Mouse (Mus musculus) midbrain, embryonic 16.5 days (tissue): Measurements from ENCODE around the gene Tbx2. TPM values are rescaled to one million over a fixed set of nuclear protein-coding genes. Genes with fewer than 3 reads are reported as not detected.
A peak's percentile ranks its signal among the peaks of the same experiment; 100 is the strongest.

Source experiments
- ATAC-seq: fragments of 200-750 bp; cut with Nextera tagmentation; 2 replicates; pipeline ENCODE4 v1.8.0; 2017; ENCODE audit warnings: moderate TSS enrichment
- H3K27ac ChIP-seq: fragments of 300-500 bp; sonication (generic); 2 replicates; pipeline ENCODE4 v1.5.1; 2014; ENCODE audit warnings: mild to moderate bottlenecking, low read length, mixed read lengths
- H3K27me3 ChIP-seq: fragments of 300-500 bp; sonication (generic); 2 replicates; pipeline ENCODE4 v1.6.1; 2014; ENCODE audit warnings: low read depth, low read length, mixed read lengths; ENCODE audit not compliant: control insufficient read depth, insufficient read depth
- H3K36me3 ChIP-seq: fragments of 300-500 bp; sonication (generic); 2 replicates; pipeline ENCODE4 v1.6.1; 2014; ENCODE audit warnings: mild to moderate bottlenecking, low read length, moderate library complexity, mixed read lengths; ENCODE audit not compliant: control insufficient read depth, insufficient read depth
- H3K4me1 ChIP-seq: fragments of 300-500 bp; sonication (generic); 2 replicates; pipeline ENCODE4 v1.6.1; 2014; ENCODE audit warnings: mild to moderate bottlenecking, low read length, mixed read lengths; ENCODE audit not compliant: control insufficient read depth, insufficient read depth
- H3K4me2 ChIP-seq: fragments of 300-500 bp; sonication (generic); 2 replicates; pipeline ENCODE4 v1.6.1; 2014; ENCODE audit warnings: mild to moderate bottlenecking, low read length, mixed read lengths
- H3K4me3 ChIP-seq: fragments of 300-500 bp; sonication (generic); 2 replicates; pipeline ENCODE4 v1.5.1; 2014; ENCODE audit warnings: low read depth, mild to moderate bottlenecking, low read length, moderate library complexity, mixed read lengths
- H3K9ac ChIP-seq: fragments of 300-500 bp; sonication (generic); 2 replicates; pipeline ENCODE4 v1.6.1; 2014; ENCODE audit warnings: low read depth, low read length, mixed read lengths
- H3K9me3 ChIP-seq: fragments of 300-500 bp; sonication (generic); replicated peaks from 2 replicates; pipeline ENCODE4 v1.6.1; 2014; ENCODE audit warnings: mild to moderate bottlenecking, low read length, mixed read lengths; ENCODE audit not compliant: control insufficient read depth, poor library complexity, severe bottlenecking
- WGBS: fragments of 180-500 bp; shearing (Covaris S2); extraction: QIAGEN DNeasy Blood & Tissue Kit; methylation state at CpG from one replicate; pipeline ENCODE4 v1.1.7; 2014; 5-methylcytosine and 5-hydroxymethylcytosine counted together
- polyA plus RNA-seq: library from polyadenylated mRNA; unstranded; fragments of >200 nt; fragmentation: Nextera tagmentation; extraction: Ambion mirVana; gene quantifications from 2 replicates; pipeline ENCODE4 v1.2.1, GENCODE M21; 2015

Tbx2 gene
- polyA plus RNA-seq, 1 experiment from 2014 or later: 0.57 TPM

DNA sequence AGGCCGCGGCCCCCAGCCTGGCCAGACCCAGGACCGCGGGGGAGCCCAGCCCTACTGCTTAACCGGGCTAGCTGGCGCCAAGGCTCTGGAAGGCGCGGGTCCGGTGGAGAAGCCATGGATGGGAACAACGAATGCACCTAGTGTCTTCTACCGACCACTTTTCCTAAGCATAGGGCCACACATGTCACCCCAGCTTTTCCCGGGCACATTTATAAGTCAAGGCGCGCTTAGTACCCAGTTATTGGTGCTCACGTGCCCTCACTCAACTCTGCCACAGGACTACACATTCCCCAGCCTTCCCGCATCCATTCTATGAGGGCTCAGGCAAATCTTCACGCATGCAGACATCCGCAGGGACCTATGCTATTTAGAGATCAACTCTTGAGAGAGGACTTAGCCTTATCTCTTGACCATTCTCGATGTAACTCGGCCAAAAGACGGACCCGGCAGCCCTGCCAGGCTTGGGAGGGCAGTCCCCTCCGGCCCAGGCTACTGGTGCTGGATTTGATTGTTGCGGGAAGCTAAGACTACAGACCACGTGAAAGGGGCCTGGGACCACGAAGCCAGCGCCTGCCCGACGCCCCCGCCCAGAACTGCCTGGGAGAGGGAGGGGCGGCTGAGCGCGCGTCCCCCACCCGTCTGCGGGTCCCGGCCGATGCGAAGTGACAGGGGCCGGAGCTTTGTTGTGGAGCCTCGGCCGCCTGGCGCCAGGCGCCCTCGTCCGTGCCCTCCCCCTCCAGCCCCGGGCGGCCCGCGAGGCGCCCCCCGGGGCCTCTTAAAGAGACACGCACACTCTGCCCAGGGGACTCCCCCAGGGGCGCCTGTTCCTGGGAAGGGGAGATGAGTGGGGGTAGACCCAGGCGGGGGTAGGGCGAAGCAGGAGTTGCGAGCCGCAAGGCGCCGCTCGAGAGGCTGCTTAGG, 2.6 kb upstream of the Tbx2 start:
- WGBS: 1% methylated on average over 58 of the region's 61 CpGs
- ATAC-seq: no peak
- Histone ChIP-seq H3K27ac (no peak overlapping the region), H3K4me2 (peak overlapping the region; percentile 29), H3K27me3 (peaks cover 69% of the 10 kb centered on the region), H3K36me3 (no peaks in the 10 kb centered on the region), H3K4me3 (peak overlapping the region; percentile 12; the same call in 1 of the 2 replicates), H3K9ac (no peak overlapping the region), H3K4me1 (peaks cover 12% of the 10 kb centered on the region), H3K9me3 (no peaks in the 10 kb centered on the region)

DNA sequence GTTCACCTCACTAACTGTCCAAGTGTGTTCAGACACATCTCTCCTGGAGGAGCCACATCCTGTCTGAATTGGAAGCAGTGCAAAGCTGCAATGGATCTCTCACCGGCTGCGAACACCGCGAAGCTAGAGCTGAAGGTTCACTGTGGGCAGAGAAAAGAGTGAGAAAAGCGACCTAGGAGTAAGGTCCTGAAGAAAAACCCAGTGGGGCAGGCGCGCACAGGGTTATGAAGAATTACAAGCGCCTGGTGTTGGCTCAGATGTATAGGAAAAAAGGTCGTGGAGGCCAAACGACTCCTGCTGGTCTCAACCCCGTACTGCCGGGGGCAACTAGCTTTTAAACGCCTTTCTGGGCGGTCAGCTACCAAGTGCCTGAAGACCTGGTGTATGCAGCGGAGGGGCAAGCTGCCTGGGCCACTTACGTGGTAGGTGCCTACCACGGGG, 1.4 kb upstream of the Tbx2 start:
- Histone ChIP-seq H3K27ac (no peak overlapping the region), H3K4me3 (no peak overlapping the region), H3K36me3 (no peaks in the 10 kb centered on the region), H3K9me3 (no peaks in the 10 kb centered on the region), H3K9ac (no peak overlapping the region), H3K27me3 (peaks cover 69% of the 10 kb centered on the region), H3K4me2 (no peak overlapping the region), H3K4me1 (peaks cover 12% of the 10 kb centered on the region)
- under 1% methylated on average over 17 of the region's 17 CpGs for WGBS
- ATAC-seq: no peak

GRCm38 (mm10) chr11:85831656-85832230, 608 bp upstream of the Tbx2 start:
- WGBS: under 1% methylated on average over 33 of the region's 33 CpGs

DNA sequence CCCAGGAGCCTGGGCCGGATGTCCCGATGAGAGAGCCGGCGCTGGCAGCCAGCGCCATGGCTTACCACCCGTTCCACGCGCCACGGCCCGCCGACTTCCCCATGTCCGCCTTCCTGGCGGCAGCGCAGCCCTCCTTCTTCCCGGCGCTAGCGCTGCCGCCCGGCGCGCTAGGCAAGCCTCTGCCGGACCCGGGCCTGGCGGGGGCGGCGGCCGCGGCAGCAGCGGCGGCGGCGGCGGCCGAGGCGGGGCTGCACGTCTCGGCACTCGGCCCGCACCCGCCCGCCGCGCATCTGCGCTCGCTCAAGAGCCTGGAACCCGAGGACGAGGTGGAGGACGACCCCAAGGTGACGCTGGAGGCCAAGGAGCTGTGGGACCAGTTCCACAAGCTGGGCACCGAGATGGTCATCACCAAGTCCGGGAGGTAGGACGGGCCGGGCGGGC, 750 bp downstream of the Tbx2 start:
- WGBS: under 1% methylated on average over 42 of the region's 54 CpGs
- Histone ChIP-seq H3K36me3 (no peaks in the 10 kb centered on the region), H3K4me2 (peak overlapping the region; percentile 51), H3K27ac (no peak overlapping the region), H3K9ac (0 out of 2 replicates have a peak overlapping the region, but pooled peaks have one; percentile 10), H3K4me1 (peaks cover 12% of the 10 kb centered on the region), H3K9me3 (no peaks in the 10 kb centered on the region), H3K4me3 (peak overlapping the region; percentile 29), H3K27me3 (peaks cover 54% of the 10 kb centered on the region)
- no peak for ATAC-seq

More at GRCm38 (mm10) chr11:85831656-85832230, 608 bp upstream of the Tbx2 start:
- Histone ChIP-seq H3K4me1 (peaks cover 12% of the 10 kb centered on the region), H3K27me3 (peaks cover 65% of the 10 kb centered on the region), H3K36me3 (no peaks in the 10 kb centered on the region), H3K9me3 (no peaks in the 10 kb centered on the region), H3K27ac (no peak overlapping the region), H3K9ac (no peak overlapping the region), H3K4me3 (peak overlapping the region; percentile 9; the same call in 1 of the 2 replicates), H3K4me2 (peak overlapping the region; percentile 51; the same call in 1 of the 2 replicates)
- ATAC-seq: no peak

GRCm38 (mm10) chr11:85833761-85834385, 1.5 kb downstream of the Tbx2 start:
- Histone ChIP-seq H3K9ac (no peak overlapping the region), H3K27me3 (peaks cover 50% of the 10 kb centered on the region), H3K36me3 (no peaks in the 10 kb centered on the region), H3K4me2 (no peak overlapping the region), H3K4me3 (no peak overlapping the region), H3K27ac (no peak overlapping the region), H3K4me1 (peaks cover 12% of the 10 kb centered on the region), H3K9me3 (no peaks in the 10 kb centered on the region)
- WGBS: 3% methylated on average over 11 of the region's 11 CpGs
- ATAC-seq: no peak

DNA sequence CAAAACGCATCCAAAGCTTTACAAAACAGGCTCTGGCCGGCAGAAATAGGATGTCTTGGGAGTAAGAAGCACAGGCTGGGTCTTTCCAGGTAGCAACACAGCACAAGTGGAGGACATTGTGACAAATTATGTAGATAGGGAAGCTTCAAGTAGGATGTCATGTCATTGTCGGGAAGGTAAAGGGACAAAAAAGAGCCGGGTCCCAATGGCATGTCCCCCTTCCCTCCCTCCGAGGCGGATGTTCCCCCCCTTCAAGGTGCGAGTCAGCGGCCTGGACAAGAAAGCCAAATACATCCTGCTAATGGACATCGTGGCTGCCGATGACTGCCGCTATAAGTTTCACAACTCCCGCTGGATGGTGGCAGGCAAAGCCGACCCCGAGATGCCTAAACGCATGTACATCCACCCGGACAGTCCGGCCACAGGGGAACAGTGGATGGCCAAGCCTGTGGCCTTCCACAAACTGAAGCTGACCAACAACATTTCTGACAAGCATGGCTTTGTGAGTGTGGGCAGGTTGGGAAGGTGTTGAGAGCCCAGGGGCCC, 2.1 kb downstream of the Tbx2 start:
- Histone ChIP-seq H3K4me3 (no peak overlapping the region), H3K9me3 (no peaks in the 10 kb centered on the region), H3K36me3 (no peaks in the 10 kb centered on the region), H3K4me2 (no peak overlapping the region), H3K27ac (no peak overlapping the region), H3K27me3 (peaks cover 51% of the 10 kb centered on the region), H3K9ac (no peak overlapping the region), H3K4me1 (peaks cover 12% of the 10 kb centered on the region)
- WGBS: 4% methylated on average over 17 of the region's 17 CpGs
- no peak for ATAC-seq

DNA sequence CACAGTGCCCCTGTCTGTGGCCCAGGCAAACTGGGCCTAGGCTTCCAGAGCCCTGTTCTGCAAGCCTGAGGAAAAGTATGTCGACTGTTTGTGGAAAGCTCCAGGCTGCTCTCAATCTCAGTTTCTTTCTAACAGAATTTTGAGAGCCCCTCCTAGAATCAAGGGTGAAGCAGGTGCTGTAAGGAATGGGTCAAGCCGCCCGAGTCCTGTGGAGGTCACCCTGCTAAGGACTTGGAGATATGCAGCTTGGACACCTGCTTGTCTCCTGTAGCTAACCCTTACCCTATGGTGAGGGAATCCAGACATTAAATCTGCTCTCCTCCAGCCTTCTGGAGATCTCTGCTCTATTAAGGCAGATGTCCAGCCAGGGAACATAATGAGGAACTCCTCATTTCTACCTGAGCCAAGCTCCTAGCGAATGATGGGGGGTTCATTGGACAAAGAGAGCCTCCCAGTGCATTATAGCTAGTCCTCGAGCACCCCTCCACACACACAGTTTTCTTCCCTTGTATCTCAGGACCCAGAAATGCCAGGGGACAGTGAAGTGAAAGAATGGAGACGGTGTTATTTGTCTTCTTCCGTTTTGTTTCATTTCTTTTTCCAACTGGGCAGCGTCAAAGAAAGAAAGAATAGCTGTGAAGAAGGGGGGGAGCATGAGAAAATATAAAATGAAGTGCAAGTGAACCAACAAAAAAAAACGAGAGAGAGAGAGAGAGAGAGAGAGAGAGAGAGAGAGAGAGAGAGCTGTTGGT, 2.8 kb downstream of the Tbx2 start:
- H3K27me3 ChIP-seq: peaks cover 54% of the 10 kb centered on the region
- no peak overlapping the region for H3K9ac ChIP-seq
- H3K4me2 ChIP-seq: no peak overlapping the region
- 8% methylated on average over 9 of the region's 9 CpGs for WGBS
- no peak overlapping the region for H3K27ac ChIP-seq
- H3K9me3 ChIP-seq: no peaks in the 10 kb centered on the region
- H3K36me3 ChIP-seq: no peaks in the 10 kb centered on the region
- no peak overlapping the region for H3K4me3 ChIP-seq
- peaks cover 8% of the 10 kb centered on the region for H3K4me1 ChIP-seq
- no peak for ATAC-seq

- Histone ChIP-seq H3K36me3 (no peaks in the 10 kb centered on the region), H3K4me3 (no peak overlapping the region), H3K4me2 (no peak overlapping the region), H3K9me3 (no peaks in the 10 kb centered on the region), H3K9ac (no peak overlapping the region), H3K27ac (no peak overlapping the region), H3K27me3 (peaks cover 55% of the 10 kb centered on the region), H3K4me1 (peaks cover 7% of the 10 kb centered on the region)
- ATAC-seq: no peak
- whole genome bisulfite sequencing: 2% methylated on average over 16 of the region's 16 CpGs
Measured at GRCm38 (mm10) chr11:85835753-85836522, 3.6 kb downstream of the Tbx2 start.
